Mouse (Mus musculus) heart, embryonic 14.5 days (tissue): Measurements from ENCODE around the gene Dnah14. TPM values are rescaled to one million over a fixed set of nuclear protein-coding genes. Genes with fewer than 3 reads are reported as not detected.
A peak's percentile ranks its signal among the peaks of the same experiment; 100 is the strongest.

ENCODE experiments used
- ATAC-seq: fragments of 200-750 bp; cut with Nextera tagmentation; 2 replicates; pipeline ENCODE4 v1.8.0; 2017; ENCODE audit warnings: low read depth, moderate TSS enrichment; ENCODE audit not compliant: insufficient number of reproducible peaks, insufficient read depth, low FRiP score
- H3K27ac ChIP-seq, 2 experiments: fragments of 200-500 bp in 1 of 2; fragments of 300-500 bp in 1 of 2; sonication (generic) in 1 of 2; replicated peaks in 1 of 2; 2 replicates each; pipeline ENCODE4 v1.5.1; 2012 to 2014; ENCODE audit warnings: low read depth in 2 of 2, low read length in 2 of 2, control low read depth in 1 of 2, mild to moderate bottlenecking in 1 of 2, mixed read lengths in 1 of 2; ENCODE audit not compliant: control insufficient read depth in 1 of 2, insufficient read depth in 1 of 2
- H3K27me3 ChIP-seq: fragments of 300-500 bp; sonication (generic); 2 replicates; pipeline ENCODE4 v1.6.1; 2014; ENCODE audit warnings: mild to moderate bottlenecking, low read length, control low read depth; ENCODE audit not compliant: control insufficient read depth, insufficient read depth
- H3K36me3 ChIP-seq: fragments of 300-500 bp; sonication (generic); 2 replicates; pipeline ENCODE4 v1.6.1; 2014; ENCODE audit warnings: mild to moderate bottlenecking, control low read depth, low read length, mixed read lengths; ENCODE audit not compliant: control insufficient read depth, insufficient read depth
- H3K4me1 ChIP-seq, 2 experiments: fragments of 200-500 bp in 1 of 2; fragments of 300-500 bp in 1 of 2; sonication (generic) in 1 of 2; 2 replicates each; pipeline ENCODE4 v1.6.1; 2012 to 2014; ENCODE audit warnings: low read length in 2 of 2, control low read depth in 1 of 2, mixed read lengths in 1 of 2; ENCODE audit not compliant: control insufficient read depth in 2 of 2, insufficient read depth in 2 of 2
- H3K4me2 ChIP-seq: fragments of 300-500 bp; sonication (generic); 2 replicates; pipeline ENCODE4 v1.6.1; 2014; ENCODE audit warnings: mild to moderate bottlenecking, low read length
- H3K4me3 ChIP-seq, 2 experiments: fragments of 200-500 bp in 1 of 2; fragments of 300-500 bp in 1 of 2; sonication (generic) in 1 of 2; 2 replicates each; pipeline ENCODE4 v1.5.1; 2012 to 2014; ENCODE audit warnings: low read length in 2 of 2, mild to moderate bottlenecking in 2 of 2, control low read depth in 1 of 2, low read depth in 1 of 2, moderate library complexity in 1 of 2; ENCODE audit not compliant: control insufficient read depth in 1 of 2, insufficient read depth in 1 of 2
- H3K9ac ChIP-seq: fragments of 300-500 bp; sonication (generic); 2 replicates; pipeline ENCODE4 v1.6.1; 2014; ENCODE audit warnings: mild to moderate bottlenecking, low read length
- H3K9me3 ChIP-seq: fragments of 300-500 bp; sonication (generic); 2 replicates; pipeline ENCODE4 v1.6.1; 2016; ENCODE audit warnings: low read length, control low read depth; ENCODE audit not compliant: control insufficient read depth
- WGBS: fragments of 180-500 bp; shearing (Covaris S2); extraction: QIAGEN DNeasy Blood & Tissue Kit; methylation state at CpG from one replicate; pipeline ENCODE4 v1.1.7; 2014; 5-methylcytosine and 5-hydroxymethylcytosine counted together
- polyA plus RNA-seq: library from polyadenylated mRNA; unstranded; fragments of >200 nt; fragmentation: Nextera tagmentation; extraction: Ambion mirVana; gene quantifications from 2 replicates; pipeline ENCODE4 v1.2.1, GENCODE M21; 2014

Dnah14 gene
- polyA plus RNA-seq, 1 experiment from 2014 or later = 1.2 TPM

- Histone ChIP-seq H3K9me3 (no peaks in the 10 kb centered on the region), H3K4me2 (peak overlapping the region; percentile 45), H3K9ac (0 out of 2 replicates have a peak overlapping the region, but pooled peaks have one; percentile 13), H3K4me3 (no peak overlapping the region), H3K27me3 (no peaks in the 10 kb centered on the region), H3K27ac (no peak overlapping the region), H3K36me3 (no peaks in the 10 kb centered on the region), H3K4me1 (peaks cover 0 to 4% of the 10 kb centered on the region in 2 experiments; a peak in 2 of 4 replicates)
- no peak for ATAC-seq
- WGBS = 30% methylated on average over 23 of the region's 23 CpGs
Measured at GRCm38 (mm10) chr1:181545044-181545772, 31.2 kb upstream of the Dnah14 start.

- H3K4me2 ChIP-seq = no peak overlapping the region
- no peaks in the 10 kb centered on the region for H3K36me3 ChIP-seq
- H3K9ac ChIP-seq = no peak overlapping the region
- no peaks in the 10 kb centered on the region for H3K9me3 ChIP-seq
- no peak for ATAC-seq
- no peaks in the 10 kb centered on the region for H3K27me3 ChIP-seq
- H3K4me1 ChIP-seq = peaks cover 0 to 3% of the 10 kb centered on the region in 2 experiments; a peak in 1 of 4 replicates
- H3K27ac ChIP-seq = no peak overlapping the region
- 72% methylated on average over 8 of the region's 8 CpGs for WGBS
- H3K4me3 ChIP-seq = no peak overlapping the region
Measured at GRCm38 (mm10) chr1:181549987-181550386, 26.4 kb upstream of the Dnah14 start.

- no peak for ATAC-seq
- Histone ChIP-seq H3K9ac (no peak overlapping the region), H3K36me3 (no peaks in the 10 kb centered on the region), H3K9me3 (no peaks in the 10 kb centered on the region), H3K27ac (no peak overlapping the region), H3K4me3 (no peak overlapping the region), H3K4me2 (no peak overlapping the region), H3K4me1 (peaks cover 0 to 3% of the 10 kb centered on the region in 2 experiments; a peak in 1 of 4 replicates), H3K27me3 (no peaks in the 10 kb centered on the region)
- 13% methylated on average over 5 of the region's 5 CpGs for WGBS
Measured at GRCm38 (mm10) chr1:181550826-181551225, 25.5 kb upstream of the Dnah14 start.

GRCm38 (mm10) chr1:181552533-181553410 lies 23.6 kb upstream of the Dnah14 start:
- WGBS = 29% methylated on average over 10 of the region's 10 CpGs

GRCm38 (mm10) chr1:181555475-181555874 lies 20.9 kb upstream of the Dnah14 start:
- no peaks in the 10 kb centered on the region for H3K36me3 ChIP-seq
- 76% methylated on average over 5 of the region's 5 CpGs for WGBS
- H3K4me3 ChIP-seq = no peak overlapping the region
- no peak overlapping the region for H3K4me2 ChIP-seq
- H3K9ac ChIP-seq = no peak overlapping the region
- H3K27me3 ChIP-seq = no peaks in the 10 kb centered on the region
- peaks cover 0 to 3% of the 10 kb centered on the region in 2 experiments; a peak in 1 of 4 replicates for H3K4me1 ChIP-seq
- no peak for ATAC-seq
- H3K9me3 ChIP-seq = no peaks in the 10 kb centered on the region
- H3K27ac ChIP-seq = no peak overlapping the region

More at GRCm38 (mm10) chr1:181552533-181553410, 23.6 kb upstream of the Dnah14 start:
- H3K9ac ChIP-seq = no peak overlapping the region
- no peak overlapping the region for H3K4me3 ChIP-seq
- no peak overlapping the region for H3K4me2 ChIP-seq
- no peaks in the 10 kb centered on the region for H3K36me3 ChIP-seq
- H3K27ac ChIP-seq = no peak overlapping the region
- H3K9me3 ChIP-seq = no peaks in the 10 kb centered on the region
- no peak for ATAC-seq
- H3K4me1 ChIP-seq = peaks cover 0 to 3% of the 10 kb centered on the region in 2 experiments; a peak in 1 of 4 replicates
- H3K27me3 ChIP-seq = no peaks in the 10 kb centered on the region

GRCm38 (mm10) chr1:181559655-181560054 lies 16.7 kb upstream of the Dnah14 start:
- H3K9ac ChIP-seq = no peak overlapping the region
- H3K4me1 ChIP-seq = no peaks in the 10 kb centered on the region
- H3K9me3 ChIP-seq = no peaks in the 10 kb centered on the region
- WGBS = 66% methylated on average over 10 of the region's 10 CpGs
- no peak overlapping the region for H3K4me3 ChIP-seq
- no peak overlapping the region for H3K4me2 ChIP-seq
- no peak overlapping the region for H3K27ac ChIP-seq
- H3K27me3 ChIP-seq = no peaks in the 10 kb centered on the region
- no peaks in the 10 kb centered on the region for H3K36me3 ChIP-seq
- ATAC-seq = no peak

- H3K36me3 ChIP-seq = no peaks in the 10 kb centered on the region
- no peak for ATAC-seq
- no peak overlapping the region for H3K4me2 ChIP-seq
- H3K9ac ChIP-seq = no peak overlapping the region
- no peaks in the 10 kb centered on the region for H3K4me1 ChIP-seq
- no peaks in the 10 kb centered on the region for H3K9me3 ChIP-seq
- H3K27ac ChIP-seq = no peak overlapping the region
- 82% methylated on average over 6 of the region's 6 CpGs for WGBS
- no peak overlapping the region for H3K4me3 ChIP-seq
- no peaks in the 10 kb centered on the region for H3K27me3 ChIP-seq
Measured at GRCm38 (mm10) chr1:181560325-181560724, 16.0 kb upstream of the Dnah14 start.
